Mouse (Mus musculus) heart, postnatal 0 days (tissue): ENCODE data around the gene Rbl2.
A peak's percentile ranks its signal among the peaks of the same experiment; 100 is the strongest.

ENCODE experiments used
- CTCF ChIP-seq: IDR thresholded peaks from 2 replicates; pipeline ENCODE4 v1.5.1; 2016; ENCODE audit warnings: antibody characterized with exemption, control low read depth, low read depth
- EP300 ChIP-seq: IDR thresholded peaks from 2 replicates; pipeline ENCODE4 v1.6.1; 2016; ENCODE audit warnings: antibody characterized with exemption, low read depth

DNA sequence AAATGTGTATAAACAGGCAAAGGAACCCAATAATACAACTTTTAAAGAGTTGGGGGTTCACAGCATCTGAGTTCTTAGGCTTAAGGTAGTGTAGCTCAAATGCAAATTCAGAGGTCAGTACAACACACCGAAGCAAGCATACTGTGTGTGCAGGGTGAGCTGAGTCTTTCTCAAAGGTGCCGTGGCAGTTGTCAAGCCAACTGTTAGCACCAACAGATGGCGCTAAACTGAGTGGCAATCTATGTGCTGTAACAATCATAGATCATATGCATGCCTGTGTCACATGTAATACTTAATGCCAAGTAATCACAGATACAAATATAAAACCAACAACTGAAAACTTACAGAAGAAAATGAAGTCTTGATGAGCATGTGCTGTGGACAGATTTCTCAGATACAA is 48.3 kb downstream of the Rbl2 start:
- peak; percentile 42 for TF ChIP-seq CTCF
- no peak for TF ChIP-seq EP300
